Mouse (Mus musculus): ENCODE results near the gene Olig2.

DNA sequence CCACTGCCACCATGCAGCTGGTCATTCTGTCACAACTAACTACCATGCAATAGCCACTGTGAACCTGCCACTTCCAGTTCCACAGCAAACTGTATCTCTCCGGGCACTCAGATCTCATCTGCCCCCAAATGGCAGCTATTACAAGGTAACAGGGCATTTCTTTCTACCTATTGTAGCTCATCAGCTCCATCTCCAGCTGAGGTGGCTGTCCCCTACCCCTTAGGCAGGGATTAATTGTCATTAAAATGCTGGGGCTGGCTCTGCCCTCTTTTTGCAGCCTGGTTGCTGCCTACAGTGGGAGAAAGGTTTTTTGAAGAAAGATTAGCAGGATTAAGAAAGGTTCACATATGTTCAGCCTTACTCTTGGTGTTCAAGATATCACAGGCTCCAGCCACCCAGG is 18.9 kb upstream of the Olig2 start:
- TF ChIP-seq CTCF (IDR thresholded peaks at IDR 0.05 in 2 of 3, conservative IDR thresholded peaks at IDR 0.05 in 1 of 3; ENCODE audit: control insufficient read depth in 1 of 3, insufficient read depth in 1 of 3, low read depth in 2 of 3, low read length in 3 of 3, poor library complexity in 1 of 3, severe bottlenecking in 1 of 3) (no peak), POLR2A (IDR thresholded peaks at IDR 0.05; ENCODE audit: control insufficient read depth in 1 of 2, insufficient read depth in 1 of 2, low read depth in 1 of 2, low read length in 2 of 2, poor library complexity in 1 of 2) (no peak), NRF1 (IDR thresholded peaks at IDR 0.05; ENCODE audit: insufficient read depth, low read depth, low read length, poor library complexity, severe bottlenecking) (no peak), MAZ (IDR thresholded peaks at IDR 0.05; ENCODE audit: low read depth, low read length) (no peak), TCF12 (IDR thresholded peaks at IDR 0.05; ENCODE audit: low read depth, low read length) (no peak), POLR2AphosphoS5 (IDR thresholded peaks at IDR 0.05; ENCODE audit: borderline replicate concordance, low read depth, low read length) (no peak), E2F4 (IDR thresholded peaks at IDR 0.05; ENCODE audit: borderline replicate concordance, low read depth, low read length) (no peak), USF1 (IDR thresholded peaks at IDR 0.05; ENCODE audit: low read depth, low read length) (no peak), TAL1 (IDR thresholded peaks at IDR 0.05; ENCODE audit: low read length) (no peak), EP300 (IDR thresholded peaks at IDR 0.05; ENCODE audit: low read depth in 1 of 2, low read length in 2 of 2) (no peak), USF2 (IDR thresholded peaks at IDR 0.05; ENCODE audit: borderline replicate concordance in 1 of 2, insufficient read depth in 1 of 2, low read depth in 1 of 2, low read length in 2 of 2) (no peak)

Measured in MEL (cell line).